Comparison of ENCODE assay signal across 8 mouse cellular contexts in the genomic region with DNA sequence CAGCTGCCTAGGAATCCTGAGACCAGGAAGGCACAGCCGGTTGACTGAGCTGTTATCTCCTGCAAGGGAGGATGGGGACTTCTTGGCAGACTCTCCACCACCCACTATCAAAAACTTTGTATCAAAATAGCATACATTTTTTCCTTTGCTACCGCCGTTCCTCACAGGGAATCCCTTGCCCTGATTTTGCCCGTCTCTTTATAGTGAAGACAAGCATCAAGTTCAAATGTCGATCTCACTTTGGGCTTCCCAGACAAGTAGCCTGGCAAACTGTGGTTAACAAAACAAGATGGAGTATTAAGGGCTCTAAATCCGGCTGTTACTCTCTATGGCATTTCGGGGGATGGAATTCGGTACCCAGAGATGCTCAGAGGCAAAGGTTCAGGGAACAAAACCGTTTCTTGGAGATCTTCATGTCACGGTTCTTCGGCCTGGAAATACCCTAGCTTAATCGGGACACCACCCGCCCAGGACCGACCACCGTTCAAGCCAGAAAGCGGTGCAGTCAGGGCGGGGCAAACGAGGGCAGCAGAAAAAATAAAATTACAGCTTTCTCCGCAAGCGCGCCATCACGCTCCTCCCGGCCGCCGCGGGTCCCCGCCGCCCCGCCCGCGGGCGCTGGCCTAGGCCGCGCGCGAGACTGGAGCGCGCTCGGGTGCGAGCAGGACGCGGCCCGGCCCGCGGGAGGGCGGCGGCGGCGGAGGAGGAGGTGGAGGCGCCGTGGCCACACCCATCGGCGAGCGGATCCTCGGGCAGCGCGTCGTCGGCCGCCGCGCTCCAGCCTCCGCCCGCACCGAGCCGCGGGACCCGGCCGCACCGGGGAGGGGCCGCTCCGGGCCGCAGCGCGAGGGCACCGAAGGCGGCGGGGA. TPM values are rescaled to one million over a fixed set of nuclear protein-coding genes. Genes with fewer than 3 reads are reported as not detected.
DNase-seq lines count a peak whose midpoint lies in the region; ATAC-seq and TF ChIP-seq lines count a peak whose summit lies in the region.

A gene (plus strand): TSS at position 748 of the 869 bp plus-strand sequence.

- H3K36me3 ChIP-seq in hindbrain, embryonic 14.5 days (replicated peaks; ENCODE audit: control insufficient read depth, insufficient read depth), result peaks cover 8% of the 10 kb centered on the region; the same call in 1 of the 2 replicates
- peaks cover 33% of the 10 kb centered on the region; the same call in 1 of the 2 replicates for H3K36me3 ChIP-seq in macrophage (ENCODE audit: inconsistent target)

- no peaks in the 10 kb centered on the region for H3K27me3 ChIP-seq in Patski
- H3K27me3 ChIP-seq in hindbrain, embryonic 14.5 days (ENCODE audit: control insufficient read depth, insufficient read depth, low read length), result no peaks in the 10 kb centered on the region

- peak within 1 kb of the TSS; percentile 73 for H3K4me2 ChIP-seq in hindbrain, embryonic 14.5 days (replicated peaks)

- H3K9me3 ChIP-seq in hindbrain, embryonic 14.5 days (ENCODE audit: control insufficient read depth, low read length), result no peaks in the 10 kb centered on the region

- H3K4me1 ChIP-seq in hindbrain, embryonic 14.5 days (replicated peaks; ENCODE audit: control insufficient read depth, insufficient read depth, low read length), result peaks cover 35% of the 10 kb centered on the region

- TF ChIP-seq CTCF in Patski (IDR thresholded peaks at IDR 0.05), result no peak

- POLR2A ChIA-PET in Patski (lab: Charles Lee), result interaction anchor here (0.7 to 1.9 kb wide), 7 partner anchors 13 to 233 kb away, joined by 3 to 8 read pairs (median 5); a partner anchor contains a TSS

- peak; percentile 73 for ATAC-seq in Patski
- peak; percentile 78 for ATAC-seq in hindbrain, embryonic 14.5 days (ENCODE audit: low FRiP score)

- H3K4me3 ChIP-seq in hindbrain, embryonic 14.5 days (replicated peaks; ENCODE audit: low read length), result peak within 1 kb of the TSS; percentile 93
- peak within 1 kb of the TSS; percentile 96 for H3K4me3 ChIP-seq in macrophage (ENCODE audit: inconsistent target)

- CTCF ChIA-PET in Patski (lab: Charles Lee), result interaction anchor here (3.8 kb wide), 1 partner anchor 10 kb away, joined by 12 read pairs; no protein-coding TSS in a partner anchor

- H3K79me2 ChIP-seq in macrophage (ENCODE audit: inconsistent target), result peaks cover 40% of the 10 kb centered on the region

- under 1% methylated on average over 55 of the region's 78 CpGs for WGBS in hindbrain, embryonic 14.5 days
- 4% methylated on average over 77 of the region's 78 CpGs for whole genome bisulfite sequencing in macrophage (ENCODE audit: missing documents)

- in situ Hi-C loops in Patski (cut with MboI; ENCODE audit: low pct_unique_long_range_greater_than_20kb), result no loop called here

- DNase-seq in Patski (ENCODE audit: low read depth, low spot score), result no peak
- DNase-seq in cerebellum, postnatal 25 days, result peak; percentile 91 to 96
- peak; percentile 81 to 82 for DNase-seq in frontal cortex, postnatal 36 days (ENCODE audit: low spot score in 2 of 2)
- DNase-seq in hindbrain, embryonic 14.5 days (ENCODE audit: low spot score), result peak; percentile 88
- DNase-seq in left cerebral cortex, adult 18-20 months (ENCODE audit: low spot score in 2 of 2), result peak; percentile 78 to 90
- peak; percentile 71 for DNase-seq in retina, postnatal 7 days (ENCODE audit: low read depth, low spot score)
- DNase-seq in urinary bladder, adult 18-20 months (ENCODE audit: low spot score in 2 of 2), result peak; percentile 53 to 79

- H3K27ac ChIP-seq in hindbrain, embryonic 14.5 days, result peak within 1 kb of the TSS; percentile 98
- peak within 1 kb of the TSS; percentile 87 for H3K27ac ChIP-seq in macrophage

- H3K9ac ChIP-seq in hindbrain, embryonic 14.5 days, result peak within 1 kb of the TSS; percentile 99

RNA-seq across cellular contexts. Expression of the gene that starts here (rescaled TPM):
- polyA plus RNA-seq in Patski (2021) (111 TPM), macrophage (2018) (169 to 332 TPM (median 211 TPM) in 3 replicates)
- 354 and 383 TPM in 2 replicates for polyA plus RNA-seq in hindbrain, embryonic 14.5 days (2014; fragmentation: Nextera tagmentation; extraction: Ambion mirVana)
- 100 to 1,000 TPM; 264 to 266 TPM for total RNA-seq in left cerebral cortex, adult 18-20 months (2021)
- total RNA-seq in macrophage (2018; cell fraction: chromatin; rRNA removed), result 100 to 1,000 TPM; 289 to 598 (median 388) TPM
- total RNA-seq in macrophage (2018; cell fraction: cytosol; rRNA removed), result 100 to 1,000 TPM; 209 to 299 (median 243) TPM
- 100 to 1,000 TPM; 250 to 405 (median 299) TPM for total RNA-seq in macrophage (2018; cell fraction: nucleus; rRNA removed)
